Mouse (Mus musculus) C2C12 (cell line): ENCODE data around the gene Lpin2.

Experiments
- CTCF ChIP-seq: IDR thresholded peaks from one replicate; pipeline ENCODE4 v1.5.1; 2011; ENCODE audit not compliant: control insufficient read depth, insufficient read depth, insufficient read length
- MAX ChIP-seq: IDR thresholded peaks from one replicate; pipeline ENCODE4 v1.6.1; 2011; ENCODE audit warnings: mild to moderate bottlenecking, control low read depth
- MYOD1 ChIP-seq: IDR thresholded peaks from one replicate; pipeline ENCODE4 v1.6.1; 2011; ENCODE audit warnings: low read depth; ENCODE audit not compliant: control insufficient read depth, insufficient read length
- USF1 ChIP-seq: IDR thresholded peaks from one replicate; pipeline ENCODE4 v1.6.1; 2011; ENCODE audit warnings: low read depth, mild to moderate bottlenecking, control low read depth, moderate library complexity

DNA sequence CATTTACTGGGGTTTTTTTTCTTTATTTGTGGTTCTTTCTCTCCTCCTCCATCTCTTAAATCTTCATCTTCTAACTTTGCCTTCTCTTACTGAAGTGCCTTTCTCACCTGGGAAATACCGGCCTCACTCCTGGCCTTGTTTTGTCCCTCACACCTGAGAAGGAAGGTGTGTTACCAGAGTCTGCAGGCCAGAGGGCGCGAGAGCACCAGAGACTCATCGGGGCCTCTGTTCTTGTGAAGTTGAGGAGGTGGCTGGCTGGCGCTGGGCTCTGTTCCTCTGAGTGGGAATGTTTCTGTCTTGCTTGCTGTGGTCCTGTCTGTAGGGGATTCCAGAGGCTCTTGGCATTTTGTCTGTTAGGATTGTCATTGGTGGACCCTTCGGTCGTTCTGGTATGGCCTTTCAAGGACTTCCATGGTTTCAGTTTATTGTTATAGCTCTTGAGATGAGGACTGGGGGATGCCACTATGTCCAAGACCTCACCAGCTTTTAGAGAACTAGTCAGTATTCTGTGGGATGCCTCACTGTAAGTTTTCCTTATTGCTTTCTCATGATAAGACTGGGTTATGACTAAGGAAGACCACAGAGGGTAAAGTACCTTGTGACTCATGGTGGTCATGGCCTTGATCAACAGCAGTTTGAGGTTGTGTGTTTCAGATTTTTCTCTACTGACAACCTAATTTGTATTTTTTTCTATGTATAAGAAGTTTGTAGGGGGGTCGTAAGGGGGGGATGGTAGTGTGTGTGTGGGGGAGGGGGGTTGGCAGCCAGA is 9.5 kb downstream of the Lpin2 start:
- no peak for TF ChIP-seq USF1
- no peak for TF ChIP-seq MAX
- TF ChIP-seq CTCF = no peak
- peak; percentile 34 for TF ChIP-seq MYOD1
